Comparison of ENCODE assay signal across 21 mouse cellular contexts in the genomic region with DNA sequence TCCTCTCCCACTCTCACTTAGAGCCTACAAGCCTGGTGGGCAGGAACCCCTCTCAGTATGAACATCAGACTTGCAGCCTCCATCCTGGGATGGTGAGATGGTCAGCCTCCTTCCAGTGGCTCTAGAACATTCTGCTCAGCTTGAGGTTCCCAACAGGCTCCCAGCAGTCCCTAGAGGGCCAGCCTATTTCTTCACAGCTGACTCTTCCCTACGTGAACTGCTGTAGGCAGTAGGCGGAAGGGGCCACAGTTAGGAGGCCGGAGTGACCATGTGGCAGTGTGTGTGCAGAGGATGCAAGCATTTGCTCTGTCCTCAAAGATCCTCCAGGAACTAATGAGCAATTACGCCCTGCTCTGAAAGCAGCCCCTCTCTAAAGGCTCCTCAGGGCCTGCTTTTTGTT.
DNase-seq lines count a peak whose midpoint lies in the region; ATAC-seq and TF ChIP-seq lines count a peak whose summit lies in the region.
"Had no signal": no experiment of that assay in that cellular context is flagged by ENCODE, and none has a peak within 500 bp of the region (broad histone marks: within the 10 kb centered on the region; RNA-seq: fewer than 3 reads in every experiment).

No protein-coding gene starts in this region.

- TF ChIP-seq POLR2A in heart, adult 2 months (IDR thresholded peaks at IDR 0.05; ENCODE audit: insufficient read depth, low read depth, low read length): no peak

- no peaks in the 10 kb centered on the region for H3K36me3 ChIP-seq in forebrain, embryonic 13.5 days (ENCODE audit: poor library complexity, severe bottlenecking)
- H3K36me3 ChIP-seq in forebrain, embryonic 12.5 days (replicated peaks): no peaks in the 10 kb centered on the region
- no peaks in the 10 kb centered on the region for H3K36me3 ChIP-seq in heart, adult 2 months (ENCODE audit: control insufficient read depth, insufficient read depth, low read length)
- H3K36me3 ChIP-seq in heart, embryonic 11.5 days (ENCODE audit: control insufficient read depth, insufficient read depth, low read length): peaks cover 3% of the 10 kb centered on the region; the same call in 1 of the 2 replicates
- no peaks in the 10 kb centered on the region for H3K36me3 ChIP-seq in midbrain, embryonic 10.5 days
- H3K36me3 ChIP-seq in midbrain, embryonic 14.5 days (ENCODE audit: control insufficient read depth, insufficient read depth, low read length): no peaks in the 10 kb centered on the region
- H3K36me3 ChIP-seq in limb, embryonic 13.5 days: no peaks in the 10 kb centered on the region

- no peaks in the 10 kb centered on the region for H3K79me2 ChIP-seq in heart, adult 2 months (replicated peaks; ENCODE audit: control insufficient read depth, insufficient read depth, low read length)

- H3K27me3 ChIP-seq in forebrain, embryonic 13.5 days: no peaks in the 10 kb centered on the region
- no peaks in the 10 kb centered on the region for H3K27me3 ChIP-seq in forebrain, embryonic 12.5 days
- H3K27me3 ChIP-seq in heart, adult 2 months (ENCODE audit: control insufficient read depth, insufficient read depth, low read length): no peaks in the 10 kb centered on the region
- no peaks in the 10 kb centered on the region for H3K27me3 ChIP-seq in heart, embryonic 11.5 days (ENCODE audit: control insufficient read depth, insufficient read depth, low read length)
- no peaks in the 10 kb centered on the region for H3K27me3 ChIP-seq in midbrain, embryonic 10.5 days (ENCODE audit: low read depth, poor library complexity, severe bottlenecking)
- H3K27me3 ChIP-seq in midbrain, embryonic 14.5 days (ENCODE audit: control insufficient read depth, insufficient read depth, low read length): no peaks in the 10 kb centered on the region
- no peaks in the 10 kb centered on the region for H3K27me3 ChIP-seq in limb, embryonic 13.5 days
- H3K27me3 ChIP-seq: heart, embryonic 13.5 days had no signal

- TF ChIP-seq CTCF in heart, adult 2 months (IDR thresholded peaks at IDR 0.05): no peak

- H3K4me3 ChIP-seq in forebrain, embryonic 13.5 days: no peak overlapping the region
- H3K4me3 ChIP-seq in forebrain, embryonic 12.5 days (replicated peaks): no peak overlapping the region
- no peak overlapping the region for H3K4me3 ChIP-seq in heart, adult 2 months
- no peak overlapping the region for H3K4me3 ChIP-seq in heart, embryonic 11.5 days (ENCODE audit: low read depth, low read length)
- H3K4me3 ChIP-seq in midbrain, embryonic 10.5 days: no peak overlapping the region
- H3K4me3 ChIP-seq in midbrain, embryonic 14.5 days (replicated peaks; ENCODE audit: low read depth, low read length): no peak overlapping the region
- H3K4me3 ChIP-seq in limb, embryonic 13.5 days: no peak overlapping the region
- H3K4me3 ChIP-seq: gastrocnemius, adult 2 months; heart, embryonic 13.5 days had no signal

- WGBS in forebrain, embryonic 13.5 days: 44% methylated on average over 4 of the region's 4 CpGs
- 48% methylated on average over 4 of the region's 4 CpGs for WGBS in forebrain, embryonic 12.5 days
- WGBS in heart, adult 2 months: 76% methylated on average over 4 of the region's 4 CpGs
- 85% methylated on average over 4 of the region's 4 CpGs for WGBS in heart, embryonic 11.5 days (ENCODE audit: insufficient replicate concordance)
- WGBS in midbrain, embryonic 10.5 days: 83% methylated on average over 4 of the region's 4 CpGs
- 75% methylated on average over 4 of the region's 4 CpGs for WGBS in midbrain, embryonic 14.5 days
- whole genome bisulfite sequencing in limb, embryonic 13.5 days: 68% methylated on average over 4 of the region's 4 CpGs

- H3K9ac ChIP-seq in forebrain, embryonic 13.5 days: no peak overlapping the region
- no peak overlapping the region for H3K9ac ChIP-seq in forebrain, embryonic 12.5 days
- no peak overlapping the region for H3K9ac ChIP-seq in heart, adult 2 months (ENCODE audit: low read depth, low read length)
- H3K9ac ChIP-seq in heart, embryonic 11.5 days (ENCODE audit: low read depth, low read length): no peak overlapping the region
- H3K9ac ChIP-seq in midbrain, embryonic 14.5 days (replicated peaks; ENCODE audit: low read length): no peak overlapping the region
- H3K9ac ChIP-seq in limb, embryonic 13.5 days: no peak overlapping the region
- H3K9ac ChIP-seq: heart, embryonic 13.5 days; hindbrain, embryonic 14.5 days had no signal

- no peak overlapping the region for H3K4me2 ChIP-seq in forebrain, embryonic 13.5 days
- no peak overlapping the region for H3K4me2 ChIP-seq in forebrain, embryonic 12.5 days
- no peak overlapping the region for H3K4me2 ChIP-seq in heart, embryonic 11.5 days
- no peak overlapping the region for H3K4me2 ChIP-seq in midbrain, embryonic 14.5 days (ENCODE audit: low read length)
- H3K4me2 ChIP-seq in limb, embryonic 13.5 days (replicated peaks): no peak overlapping the region
- H3K4me2 ChIP-seq: heart, embryonic 13.5 days; hindbrain, embryonic 14.5 days had no signal

- H3K9me3 ChIP-seq in forebrain, embryonic 13.5 days (replicated peaks): no peaks in the 10 kb centered on the region
- no peaks in the 10 kb centered on the region for H3K9me3 ChIP-seq in forebrain, embryonic 12.5 days
- H3K9me3 ChIP-seq in heart, embryonic 11.5 days (replicated peaks; ENCODE audit: control insufficient read depth, low read length): no peaks in the 10 kb centered on the region
- H3K9me3 ChIP-seq in midbrain, embryonic 10.5 days (replicated peaks): no peaks in the 10 kb centered on the region
- H3K9me3 ChIP-seq in midbrain, embryonic 14.5 days (ENCODE audit: control insufficient read depth, low read length): no peaks in the 10 kb centered on the region
- H3K9me3 ChIP-seq in limb, embryonic 13.5 days: no peaks in the 10 kb centered on the region
- H3K9me3 ChIP-seq: heart, embryonic 13.5 days had no signal

- ATAC-seq in forebrain, embryonic 13.5 days: peak; percentile 16; the same call in 1 of the 2 replicates
- ATAC-seq in forebrain, embryonic 12.5 days (ENCODE audit: low FRiP score): no peak
- no peak for ATAC-seq in heart, embryonic 11.5 days (replicated peaks; ENCODE audit: insufficient number of reproducible peaks, low FRiP score, low TSS enrichment)
- no peak for ATAC-seq in midbrain, embryonic 14.5 days (ENCODE audit: low FRiP score, low TSS enrichment)
- ATAC-seq in limb, embryonic 13.5 days (ENCODE audit: low FRiP score, low read depth): no peak
- ATAC-seq: activated CD4-positive, CD25-positive, alpha-beta regulatory T cell, adult 4 months; intestine, embryonic 16.5 days; Patski had no signal

- no peak for DNase-seq in heart, adult 2 months
- DNase-seq in midbrain, embryonic 10.5 days (ENCODE audit: low spot score): no peak
- DNase-seq in midbrain, embryonic 14.5 days: no peak
- DNase-seq in layer of hippocampus, adult 8-10 months (ENCODE audit: low spot score in 2 of 2): no peak
- DNase-seq: adrenal gland, postnatal 14 days; cerebellum, adult 18-20 months; cerebellum, adult 9-11 months; cerebellum, postnatal 36 days; gastrocnemius, adult 2 months; gastrocnemius, postnatal 36 days; heart, postnatal 36 days; kidney, adult 2 months had no signal

- no peak overlapping the region for H3K27ac ChIP-seq in forebrain, embryonic 13.5 days
- no peak overlapping the region for H3K27ac ChIP-seq in forebrain, embryonic 12.5 days
- no peak overlapping the region for H3K27ac ChIP-seq in heart, adult 2 months
- no peak overlapping the region for H3K27ac ChIP-seq in heart, embryonic 11.5 days (ENCODE audit: low read depth, low read length)
- 0 out of 2 replicates have a peak overlapping the region, but pooled peaks have one; percentile 38 for H3K27ac ChIP-seq in midbrain, embryonic 10.5 days (replicated peaks)
- no peak overlapping the region; the same call in 1 of the 2 replicates for H3K27ac ChIP-seq in midbrain, embryonic 14.5 days (replicated peaks; ENCODE audit: low read depth, low read length)
- peak overlapping the region; percentile 39; the same call in 1 of the 2 replicates for H3K27ac ChIP-seq in limb, embryonic 13.5 days
- H3K27ac ChIP-seq: gastrocnemius, adult 2 months; heart, embryonic 13.5 days; hindbrain, embryonic 14.5 days had no signal

- TF ChIP-seq EP300 in heart, adult 2 months (IDR thresholded peaks at IDR 0.05; ENCODE audit: insufficient read depth, low read depth, low read length): 0 out of 2 replicates have a peak, but pooled peaks have one; percentile 16

- intact Hi-C loops in heart, adult 2 months (cut with DNase I): no loop called here

- H3K4me1 ChIP-seq in forebrain, embryonic 13.5 days: peaks cover 9% of the 10 kb centered on the region
- H3K4me1 ChIP-seq in forebrain, embryonic 12.5 days: peaks cover 12% of the 10 kb centered on the region; the same call in 1 of the 2 replicates
- H3K4me1 ChIP-seq in heart, adult 2 months (ENCODE audit: control insufficient read depth, insufficient read depth, low read length): peaks cover 3% of the 10 kb centered on the region
- H3K4me1 ChIP-seq in heart, embryonic 11.5 days (ENCODE audit: control insufficient read depth, insufficient read depth, low read length): peaks cover 3% of the 10 kb centered on the region; the same call in 1 of the 2 replicates
- peaks cover 4% of the 10 kb centered on the region; the same call in 1 of the 2 replicates for H3K4me1 ChIP-seq in midbrain, embryonic 10.5 days
- no peaks in the 10 kb centered on the region for H3K4me1 ChIP-seq in midbrain, embryonic 14.5 days (ENCODE audit: control insufficient read depth, insufficient read depth, low read length)
- peaks cover 46% of the 10 kb centered on the region for H3K4me1 ChIP-seq in limb, embryonic 13.5 days

Comparison
In these comparisons a context has a peak if more than half of its experiments do, and no peak if none do; other contexts are left out.
1. H3K27ac ChIP-seq: peak in midbrain, embryonic 10.5 days (single experiment) and limb, embryonic 13.5 days (single experiment); none in forebrain, embryonic 13.5 days (single experiment), forebrain, embryonic 12.5 days (single experiment), heart, adult 2 months (single experiment), heart, embryonic 11.5 days (single experiment) and midbrain, embryonic 14.5 days (single experiment).